Mouse (Mus musculus) kidney, postnatal 0 days (tissue): ENCODE measurements around the gene E030018B13Rik. TPM values are rescaled to one million over a fixed set of nuclear protein-coding genes. Genes with fewer than 3 reads are reported as not detected.

Experiments
- ATAC-seq: fragments of 200-750 bp; cut with Nextera tagmentation; replicated peaks from 2 replicates; pipeline ENCODE4 v1.8.0; 2017; ENCODE audit warnings: low read depth, moderate number of reproducible peaks, moderate TSS enrichment, moderate library complexity; ENCODE audit not compliant: low FRiP score
- DNase-seq: peaks from one replicate; pipeline ENCODE4 v3.0.0-alpha.2; 2016; ENCODE audit warnings: low spot score
- H3K27ac ChIP-seq: fragments of 300-500 bp; sonication (generic); 2 replicates; pipeline ENCODE4 v1.5.1; 2014; ENCODE audit warnings: mild to moderate bottlenecking
- H3K27me3 ChIP-seq: fragments of 300-500 bp; sonication (generic); 2 replicates; pipeline ENCODE4 v1.6.1; 2014; ENCODE audit warnings: low read length, mixed read lengths; ENCODE audit not compliant: insufficient read depth
- H3K36me3 ChIP-seq: fragments of 300-500 bp; sonication (generic); 2 replicates; pipeline ENCODE4 v1.6.1; 2014; ENCODE audit warnings: low read length, mixed read lengths; ENCODE audit not compliant: insufficient read depth
- H3K4me1 ChIP-seq: fragments of 300-500 bp; sonication (generic); replicated peaks from 2 replicates; pipeline ENCODE4 v1.6.1; 2014; ENCODE audit warnings: antibody characterized with exemption, low read length, mixed read lengths; ENCODE audit not compliant: insufficient read depth
- H3K4me2 ChIP-seq: fragments of 300-500 bp; sonication (generic); 2 replicates; pipeline ENCODE4 v1.6.1; 2014; ENCODE audit warnings: mild to moderate bottlenecking, low read length, moderate library complexity, mixed read lengths
- H3K4me3 ChIP-seq: fragments of 300-500 bp; sonication (generic); replicated peaks from 2 replicates; pipeline ENCODE4 v1.5.1; 2014; ENCODE audit warnings: low read depth, low read length
- H3K9ac ChIP-seq: fragments of 300-500 bp; sonication (generic); 2 replicates; pipeline ENCODE4 v1.6.1; 2014; ENCODE audit warnings: low read depth, low read length
- H3K9me3 ChIP-seq: fragments of 300-500 bp; sonication (generic); replicated peaks from 2 replicates; pipeline ENCODE4 v1.6.1; 2016; ENCODE audit warnings: low read length, inconsistent platforms, mixed read lengths
- CTCF ChIP-seq: IDR thresholded peaks from 2 replicates; pipeline ENCODE4 v1.5.1; 2016; ENCODE audit warnings: antibody characterized with exemption, low read depth, mild to moderate bottlenecking, moderate library complexity
- WGBS: fragments of 180-500 bp; shearing (Covaris S2); extraction: QIAGEN DNeasy Blood & Tissue Kit; methylation state at CpG from one replicate; pipeline ENCODE4 v1.1.7; 2014; 5-methylcytosine and 5-hydroxymethylcytosine counted together
- polyA plus RNA-seq: library from polyadenylated mRNA; unstranded; fragments of >200 nt; fragmentation: Nextera tagmentation; extraction: Ambion mirVana; gene quantifications from 2 replicates; pipeline ENCODE4 v1.2.1, GENCODE M21; 2015

Gene E030018B13Rik
- polyA plus RNA-seq, 1 experiment from 2014 or later = not detected

DNA sequence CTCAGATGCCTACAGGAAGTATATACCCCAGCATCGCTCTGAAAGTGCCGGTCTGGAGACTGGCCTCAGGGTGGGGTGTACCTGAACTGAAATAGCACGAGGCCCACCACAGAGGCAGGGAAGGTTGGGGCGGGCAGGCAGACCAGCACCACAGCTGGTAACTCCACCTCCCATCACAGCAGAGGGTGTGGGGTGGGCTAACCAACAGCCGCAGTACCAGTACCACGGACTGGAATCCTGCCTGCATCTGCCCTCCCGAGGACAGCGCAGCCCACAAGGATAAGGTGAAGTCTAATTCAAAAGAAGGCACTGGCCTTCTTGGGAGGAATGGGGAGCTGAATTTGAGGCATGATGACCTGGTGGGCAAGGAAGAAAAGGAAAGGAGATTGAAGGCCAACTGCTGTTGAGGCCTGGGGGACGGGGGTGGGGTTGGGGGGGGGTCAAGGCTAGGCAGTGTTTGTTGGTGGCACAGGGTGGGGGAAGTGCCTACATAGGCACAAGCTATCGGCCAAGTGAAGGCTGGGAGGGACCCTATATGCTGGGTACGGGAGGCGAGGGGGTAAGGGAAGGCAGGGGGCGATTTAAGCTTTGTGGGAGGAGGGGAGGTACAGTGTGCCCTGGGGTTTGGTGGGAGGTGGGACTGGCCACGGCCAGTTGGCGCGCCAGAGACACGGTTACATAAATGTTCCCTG, 20.2 kb upstream of the E030018B13Rik start:
- peak overlapping the region; percentile 19; the same call in 1 of the 2 replicates for H3K4me3 ChIP-seq
- TF ChIP-seq CTCF = no peak
- H3K4me1 ChIP-seq = peaks cover 17% of the 10 kb centered on the region
- DNase-seq = peak; percentile 44
- H3K27ac ChIP-seq = peak overlapping the region; percentile 87
- no peaks in the 10 kb centered on the region for H3K27me3 ChIP-seq
- no peaks in the 10 kb centered on the region for H3K9me3 ChIP-seq
- H3K36me3 ChIP-seq = no peaks in the 10 kb centered on the region
- WGBS = 18% methylated on average over 17 of the region's 17 CpGs
- peak; percentile 2; the same call in 1 of the 2 replicates for ATAC-seq
- peak overlapping the region; percentile 62 for H3K4me2 ChIP-seq
- H3K9ac ChIP-seq = peak overlapping the region; percentile 51

DNA sequence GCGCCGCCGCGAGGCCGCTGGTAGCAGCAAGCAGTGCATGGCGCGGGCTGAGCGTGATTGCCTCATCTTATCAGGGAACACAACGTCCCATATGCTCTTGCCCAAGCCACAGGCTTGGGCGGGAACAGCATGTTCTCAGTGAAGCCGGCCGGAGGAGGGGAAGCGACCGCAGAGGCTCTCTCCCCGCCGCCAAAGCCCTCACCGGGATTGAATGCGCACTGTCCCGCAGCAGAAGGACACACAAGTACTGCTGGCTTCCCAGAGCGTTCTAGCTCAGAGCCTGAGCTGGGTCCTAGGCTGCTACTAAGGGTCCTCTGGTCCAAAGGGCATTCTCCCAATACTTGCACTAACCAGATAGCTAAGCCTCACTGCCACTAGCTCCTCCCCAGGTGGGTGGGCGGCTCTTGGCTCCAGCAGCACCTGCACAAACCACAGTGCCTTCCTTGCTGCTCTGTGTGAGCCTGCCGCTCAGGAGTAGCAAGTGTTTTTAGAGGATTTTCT, 19.6 kb upstream of the E030018B13Rik start:
- peak overlapping the region; percentile 51 for H3K9ac ChIP-seq
- no peaks in the 10 kb centered on the region for H3K27me3 ChIP-seq
- H3K27ac ChIP-seq = peak overlapping the region; percentile 87
- 2% methylated on average over 22 of the region's 22 CpGs for WGBS
- DNase-seq (peak; percentile 92), ATAC-seq (peak; percentile 95)
- no peaks in the 10 kb centered on the region for H3K36me3 ChIP-seq
- peaks cover 17% of the 10 kb centered on the region for H3K4me1 ChIP-seq
- H3K4me2 ChIP-seq = peak overlapping the region; percentile 62
- no peaks in the 10 kb centered on the region for H3K9me3 ChIP-seq
- TF ChIP-seq CTCF = peak; percentile 61
- peak overlapping the region; percentile 19; the same call in 1 of the 2 replicates for H3K4me3 ChIP-seq

DNA sequence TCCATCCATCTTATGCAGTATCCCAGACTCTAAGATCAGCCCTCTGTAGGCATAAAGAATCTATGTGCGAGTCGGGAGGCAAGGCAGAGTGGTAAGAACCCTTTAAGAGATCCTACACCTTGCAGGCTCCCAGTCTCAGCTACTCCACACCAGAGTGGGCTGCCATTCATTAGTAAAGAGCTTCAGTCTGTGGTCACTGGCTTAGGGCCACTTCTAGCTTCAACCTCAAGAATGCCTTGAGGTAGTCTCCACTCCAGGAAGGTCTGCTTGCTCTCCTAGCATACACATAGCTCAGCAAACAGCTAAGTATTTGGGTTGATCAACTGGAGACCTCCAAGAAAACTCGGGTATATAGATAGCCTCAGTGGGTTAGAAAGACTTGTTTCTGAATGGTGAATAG, 19.0 kb upstream of the E030018B13Rik start:
- ATAC-seq (no peak), DNase-seq (no peak)
- WGBS = 53% methylated on average over 3 of the region's 3 CpGs
- no peak for TF ChIP-seq CTCF
- no peaks in the 10 kb centered on the region for H3K36me3 ChIP-seq
- H3K4me3 ChIP-seq = 0 out of 2 replicates have a peak overlapping the region, but pooled peaks have one; percentile 19
- H3K27me3 ChIP-seq = no peaks in the 10 kb centered on the region
- H3K4me1 ChIP-seq = peaks cover 18% of the 10 kb centered on the region
- no peaks in the 10 kb centered on the region for H3K9me3 ChIP-seq
- H3K4me2 ChIP-seq = peak overlapping the region; percentile 62
- peak overlapping the region; percentile 87 for H3K27ac ChIP-seq
- peak overlapping the region; percentile 51 for H3K9ac ChIP-seq

DNA sequence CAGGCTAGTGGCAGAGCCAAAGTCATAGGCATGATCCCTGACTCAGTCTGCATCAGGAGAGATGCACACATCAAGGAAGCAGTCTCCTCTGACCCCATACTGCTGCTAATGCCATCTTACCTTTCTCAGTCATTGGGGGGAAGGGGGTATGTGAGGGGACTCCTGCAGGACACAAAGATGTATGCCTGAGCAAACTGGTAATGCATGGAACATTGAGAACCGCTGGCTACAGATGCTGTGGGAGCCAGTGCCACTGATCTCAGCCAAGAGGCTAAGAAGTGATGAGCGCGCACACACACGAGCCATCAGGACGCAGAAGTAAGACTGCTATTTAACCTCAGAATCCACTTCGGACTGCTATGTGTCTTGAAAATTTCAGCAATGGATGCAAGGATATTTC, 18.5 kb upstream of the E030018B13Rik start:
- ATAC-seq = no peak
- H3K9ac ChIP-seq = no peak overlapping the region
- no peak for DNase-seq

GRCm38 (mm10) chr7:63899925-63900324, 16.7 kb upstream of the E030018B13Rik start:
- DNase-seq (no peak), ATAC-seq (no peak)
- 92% methylated on average over 8 of the region's 8 CpGs for WGBS
- no peak overlapping the region for H3K27ac ChIP-seq
- H3K4me2 ChIP-seq = no peak overlapping the region
- H3K36me3 ChIP-seq = no peaks in the 10 kb centered on the region
- no peak for TF ChIP-seq CTCF
- peaks cover 20% of the 10 kb centered on the region for H3K4me1 ChIP-seq
- H3K9ac ChIP-seq = no peak overlapping the region
- no peak overlapping the region for H3K4me3 ChIP-seq
- no peaks in the 10 kb centered on the region for H3K27me3 ChIP-seq
- no peaks in the 10 kb centered on the region for H3K9me3 ChIP-seq

More for the DNA sequence above, 18.5 kb upstream of the E030018B13Rik start:
- no peaks in the 10 kb centered on the region for H3K27me3 ChIP-seq
- TF ChIP-seq CTCF = no peak
- peaks cover 20% of the 10 kb centered on the region for H3K4me1 ChIP-seq
- no peak overlapping the region for H3K27ac ChIP-seq
- H3K4me3 ChIP-seq = no peak overlapping the region
- H3K4me2 ChIP-seq = no peak overlapping the region
- no peaks in the 10 kb centered on the region for H3K36me3 ChIP-seq
- WGBS = 91% methylated on average over 6 of the region's 6 CpGs
- no peaks in the 10 kb centered on the region for H3K9me3 ChIP-seq

- Histone ChIP-seq H3K4me3 (no peak overlapping the region), H3K9me3 (no peaks in the 10 kb centered on the region), H3K4me2 (no peak overlapping the region), H3K27me3 (no peaks in the 10 kb centered on the region), H3K9ac (no peak overlapping the region), H3K4me1 (peaks cover 20% of the 10 kb centered on the region), H3K36me3 (no peaks in the 10 kb centered on the region), H3K27ac (no peak overlapping the region)
- no peak for ATAC-seq
- TF ChIP-seq CTCF = no peak
- WGBS = 92% methylated on average over 2 of the region's 2 CpGs
- DNase-seq = no peak
Measured at GRCm38 (mm10) chr7:63900411-63900810, 16.2 kb upstream of the E030018B13Rik start.
